Mouse (Mus musculus) heart, postnatal 0 days (tissue): Measurements from ENCODE around the gene Crocc. TPM values are rescaled to one million over a fixed set of nuclear protein-coding genes. Genes with fewer than 3 reads are reported as not detected.

Experiments
- ATAC-seq: fragments of 200-750 bp; cut with Nextera tagmentation; 2 replicates; pipeline ENCODE4 v1.8.0; 2017; ENCODE audit warnings: low read depth, moderate number of reproducible peaks, moderate library complexity; ENCODE audit not compliant: insufficient read depth
- DNase-seq: peaks from one replicate; pipeline ENCODE4 v3.0.0-alpha.2; 2016; ENCODE audit warnings: low spot score
- H3K27ac ChIP-seq: fragments of 300-500 bp; sonication (generic); 2 replicates; pipeline ENCODE4 v1.5.1; 2014; ENCODE audit warnings: low read depth, mild to moderate bottlenecking
- H3K27me3 ChIP-seq: fragments of 300-500 bp; sonication (generic); 2 replicates; pipeline ENCODE4 v1.6.1; 2014; ENCODE audit warnings: low read length, mixed read lengths; ENCODE audit not compliant: control insufficient read depth, insufficient read depth
- H3K36me3 ChIP-seq: fragments of 300-500 bp; sonication (generic); replicated peaks from 2 replicates; pipeline ENCODE4 v1.6.1; 2014; ENCODE audit warnings: low read length, mixed read lengths; ENCODE audit not compliant: control insufficient read depth, insufficient read depth
- H3K4me1 ChIP-seq: fragments of 300-500 bp; sonication (generic); 2 replicates; pipeline ENCODE4 v1.6.1; 2014; ENCODE audit warnings: antibody characterized with exemption; ENCODE audit not compliant: control insufficient read depth, insufficient read depth
- H3K4me2 ChIP-seq: fragments of 300-500 bp; sonication (generic); 2 replicates; pipeline ENCODE4 v1.6.1; 2014; ENCODE audit warnings: low read depth, mild to moderate bottlenecking, low read length, moderate library complexity
- H3K4me3 ChIP-seq: fragments of 300-500 bp; sonication (generic); 2 replicates; pipeline ENCODE4 v1.5.1; 2014; ENCODE audit warnings: low read depth, low read length
- H3K9ac ChIP-seq: fragments of 300-500 bp; sonication (generic); replicated peaks from 2 replicates; pipeline ENCODE4 v1.6.1; 2014; ENCODE audit warnings: low read depth, low read length, mixed read lengths
- H3K9me3 ChIP-seq: fragments of 300-500 bp; sonication (generic); replicated peaks from 2 replicates; pipeline ENCODE4 v1.6.1; 2016; ENCODE audit warnings: low read length; ENCODE audit not compliant: control insufficient read depth
- CTCF ChIP-seq: IDR thresholded peaks from 2 replicates; pipeline ENCODE4 v1.5.1; 2016; ENCODE audit warnings: antibody characterized with exemption, control low read depth, low read depth
- EP300 ChIP-seq: IDR thresholded peaks from 2 replicates; pipeline ENCODE4 v1.6.1; 2016; ENCODE audit warnings: antibody characterized with exemption, low read depth
- WGBS: fragments of 180-500 bp; shearing (Covaris S2); extraction: QIAGEN DNeasy Blood & Tissue Kit; methylation state at CpG from one replicate; pipeline ENCODE4 v1.1.7; 2014; 5-methylcytosine and 5-hydroxymethylcytosine counted together
- polyA plus RNA-seq: library from polyadenylated mRNA; unstranded; fragments of >200 nt; fragmentation: Nextera tagmentation; extraction: Ambion mirVana; gene quantifications from 2 replicates; pipeline ENCODE4 v1.2.1, GENCODE M21; 2015
- total RNA-seq: library from RNA; depleted of rRNA; stranded (reverse); fragments of >200 nt; gene quantifications from 2 replicates; pipeline ENCODE4 v1.2.3, GENCODE M21; 2014; ENCODE audit warnings: low replicate concordance

The Crocc gene
- total and polyA plus RNA-seq, 2 experiments from 2014 or later = 1.8 to 4.9 TPM

GRCm38 (mm10) chr4:140989447-140989846 is 70.9 kb downstream of the Crocc start:
- no peaks in the 10 kb centered on the region for H3K27me3 ChIP-seq
- no peak overlapping the region for H3K4me3 ChIP-seq
- peaks cover 19% of the 10 kb centered on the region for H3K36me3 ChIP-seq
- DNase-seq (no peak), ATAC-seq (no peak)
- H3K9ac ChIP-seq = no peak overlapping the region
- H3K4me1 ChIP-seq = peaks cover 6% of the 10 kb centered on the region
- no peak overlapping the region for H3K27ac ChIP-seq
- 83% methylated on average over 14 of the region's 14 CpGs for WGBS
- no peak overlapping the region for H3K4me2 ChIP-seq
- TF ChIP-seq EP300 (no peak), CTCF (no peak)
- no peaks in the 10 kb centered on the region for H3K9me3 ChIP-seq

- DNase-seq (no peak), ATAC-seq (no peak)
- H3K27ac ChIP-seq = no peak overlapping the region
- H3K9ac ChIP-seq = no peak overlapping the region
- peaks cover 13% of the 10 kb centered on the region; the same call in 1 of the 2 replicates for H3K36me3 ChIP-seq
- H3K9me3 ChIP-seq = no peaks in the 10 kb centered on the region
- TF ChIP-seq EP300 = no peak
- H3K4me1 ChIP-seq = peaks cover 6% of the 10 kb centered on the region
- H3K27me3 ChIP-seq = no peaks in the 10 kb centered on the region
- no peak overlapping the region for H3K4me3 ChIP-seq
- 67% methylated on average over 7 of the region's 7 CpGs for WGBS
- H3K4me2 ChIP-seq = no peak overlapping the region
These were observed 71.6 kb downstream of the Crocc start for GRCm38 (mm10) chr4:140988706-140989290.

GRCm38 (mm10) chr4:140987476-140987875 is 72.9 kb downstream of the Crocc start:
- Histone ChIP-seq H3K4me1 (peaks cover 12% of the 10 kb centered on the region), H3K9me3 (no peaks in the 10 kb centered on the region), H3K36me3 (peaks cover 2% of the 10 kb centered on the region; the same call in 1 of the 2 replicates), H3K4me3 (peak overlapping the region; percentile 77), H3K9ac (peak overlapping the region; percentile 73), H3K27ac (0 out of 2 replicates have a peak overlapping the region, but pooled peaks have one; percentile 25), H3K4me2 (peak overlapping the region; percentile 78), H3K27me3 (no peaks in the 10 kb centered on the region)
- ATAC-seq (no peak), DNase-seq (no peak)
- WGBS = 22% methylated on average over 7 of the region's 7 CpGs
- TF ChIP-seq CTCF (no peak), EP300 (no peak)

GRCm38 (mm10) chr4:140986711-140987395 is 73.5 kb downstream of the Crocc start, which contains the start of gene Atp13a2:
Atp13a2 (plus strand) TSS chr4:140986873.
- peak; percentile 74 for DNase-seq
- no peaks in the 10 kb centered on the region for H3K36me3 ChIP-seq
- H3K27me3 ChIP-seq = no peaks in the 10 kb centered on the region
- peak; percentile 83 for ATAC-seq
- 0 out of 2 replicates have a peak within 1 kb of the TSS, but pooled peaks have one; percentile 25 for H3K27ac ChIP-seq
- H3K9me3 ChIP-seq = no peaks in the 10 kb centered on the region
- H3K4me3 ChIP-seq = peak within 1 kb of the TSS; percentile 77
- H3K4me1 ChIP-seq = peaks cover 12% of the 10 kb centered on the region
- under 1% methylated on average over 58 of the region's 58 CpGs for WGBS
- no peak for TF ChIP-seq EP300
- no peak; the same call in 1 of the 2 replicates for TF ChIP-seq CTCF
- H3K9ac ChIP-seq = peak within 1 kb of the TSS; percentile 73
- H3K4me2 ChIP-seq = peak within 1 kb of the TSS; percentile 78

- no peak for ATAC-seq
- H3K27ac ChIP-seq = no peak overlapping the region
- peak overlapping the region; percentile 73; the same call in 1 of the 2 replicates for H3K9ac ChIP-seq
- no peaks in the 10 kb centered on the region for H3K9me3 ChIP-seq
- H3K27me3 ChIP-seq = no peaks in the 10 kb centered on the region
- peak overlapping the region; percentile 78 for H3K4me2 ChIP-seq
- DNase-seq = no peak
- no peak for TF ChIP-seq EP300
- no peak for TF ChIP-seq CTCF
- H3K4me1 ChIP-seq = peaks cover 12% of the 10 kb centered on the region
- no peaks in the 10 kb centered on the region for H3K36me3 ChIP-seq
- WGBS = 28% methylated on average over 14 of the region's 15 CpGs
- H3K4me3 ChIP-seq = peak overlapping the region; percentile 77
These were observed 74.2 kb downstream of the Crocc start for GRCm38 (mm10) chr4:140986024-140986710.
